Mouse (Mus musculus): ENCODE measurements around the gene Nin. TPM values are rescaled to one million over a fixed set of nuclear protein-coding genes. Genes with fewer than 3 reads are reported as not detected.
"Not testable (repeated sequence)": the region's sequence is repeated elsewhere in the genome, so short reads cannot be mapped to it uniquely, and the experiment has no call there.

Nin gene
- 3.2 and 5.2 TPM in 2 replicates for polyA plus RNA-seq (2012; ENCODE audit: insufficient read depth, insufficient read length, missing spikeins)

DNA sequence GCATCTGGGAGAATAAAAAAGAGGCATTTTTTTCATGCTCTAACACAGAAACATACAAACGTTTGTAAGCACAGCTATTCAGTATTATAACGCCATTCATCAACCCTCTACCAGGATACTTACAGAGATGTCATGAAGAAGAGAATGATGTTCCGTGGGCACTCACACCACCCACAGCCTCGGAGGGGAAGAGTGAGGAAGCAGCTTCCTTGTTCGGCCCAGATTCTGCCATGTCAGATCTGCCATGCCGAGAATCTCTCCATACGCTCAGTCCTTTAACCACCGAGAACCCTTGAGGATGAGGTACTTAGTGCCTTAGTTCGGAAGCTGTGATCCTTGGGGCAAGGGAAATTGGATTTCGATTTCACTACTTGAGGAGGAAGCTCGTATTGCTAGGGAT lies at the start of gene Nin:
Gene Nin, minus strand, starts transcription at position 367 of the 400 bp plus-strand sequence.
- Histone ChIP-seq H3K4me1 (ENCODE audit: control insufficient read depth, insufficient read depth, insufficient read length, low read length) (peaks cover 8% of the 10 kb centered on the region; the same call in 1 of the 2 replicates), H3K27ac (replicated peaks; ENCODE audit: low read depth, low read length) (no peak within 1 kb of the TSS)

DNA sequence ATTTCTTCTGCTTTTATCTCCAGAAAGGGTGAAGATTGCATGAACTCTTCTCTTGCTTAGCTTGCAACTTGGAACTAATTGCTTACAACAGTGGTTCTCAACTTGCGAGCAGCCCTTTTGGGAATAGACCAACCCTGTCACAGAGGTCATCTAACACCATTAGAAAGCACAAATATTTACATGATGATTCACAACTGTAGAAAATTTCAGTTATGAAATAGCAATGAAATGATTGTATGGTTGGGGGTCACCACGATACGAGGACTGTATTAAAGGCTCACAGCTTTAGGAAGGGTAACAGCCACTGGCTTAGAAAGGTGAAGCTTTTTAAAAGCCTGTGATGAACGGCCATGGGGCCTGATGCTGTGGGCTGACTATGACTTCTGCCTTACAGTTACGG lies 47.5 kb upstream of the Nin start:
- Histone ChIP-seq H3K4me1 (ENCODE audit: control insufficient read depth, insufficient read depth, insufficient read length, low read length) (no peaks in the 10 kb centered on the region), H3K27ac (replicated peaks; ENCODE audit: low read depth, low read length) (no peak overlapping the region), H3K4me3 (ENCODE audit: insufficient read depth, low read depth, low read length) (no peak overlapping the region)

More for the DNA sequence above, at the start of gene Nin:
- 0 out of 2 replicates have a peak within 1 kb of the TSS, but pooled peaks have one; percentile 96 for H3K4me3 ChIP-seq (ENCODE audit: insufficient read depth, low read depth, low read length)

DNA sequence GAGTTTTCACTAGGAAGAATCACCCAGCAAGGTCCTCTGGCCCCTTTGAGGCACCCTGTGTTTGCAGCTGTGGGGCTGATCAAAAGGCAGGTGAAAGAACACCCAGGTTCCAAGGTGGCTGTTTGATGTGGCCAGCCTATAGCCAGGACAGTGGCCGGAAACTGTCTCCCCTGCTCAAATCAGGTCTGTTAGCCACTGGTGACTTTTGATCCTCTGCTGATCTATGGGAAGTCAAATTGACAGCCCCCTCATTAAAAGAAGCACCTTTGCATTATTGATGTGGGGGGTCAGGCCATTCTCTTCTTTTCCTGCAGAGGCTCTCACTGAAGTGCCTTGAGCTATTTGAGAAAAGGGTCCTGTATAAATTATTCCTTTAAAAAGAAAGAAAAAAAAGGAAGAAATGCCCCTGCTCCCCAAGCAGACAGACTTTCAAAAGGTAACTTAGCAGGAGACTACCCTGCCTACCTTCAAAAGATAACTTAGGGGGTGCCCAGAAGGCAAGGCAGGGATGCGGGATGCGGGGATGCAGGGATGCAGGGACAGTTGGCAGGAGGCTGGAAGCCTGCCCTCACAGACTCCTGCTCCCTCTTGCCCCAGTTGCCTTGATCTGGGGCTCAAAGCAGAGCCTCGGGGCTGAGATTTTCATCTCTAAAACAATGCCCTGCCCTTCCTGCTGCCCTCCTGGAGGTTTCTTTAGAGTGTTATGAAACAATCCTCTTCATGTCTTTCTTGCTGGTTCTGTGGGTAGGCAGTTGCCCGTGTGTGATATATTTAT lies 44.0 kb upstream of the Nin start:
- Histone ChIP-seq H3K4me3 (ENCODE audit: insufficient read depth, low read depth, low read length) (no peak overlapping the region), H3K4me1 (ENCODE audit: control insufficient read depth, insufficient read depth, insufficient read length, low read length) (no peaks in the 10 kb centered on the region), H3K27ac (replicated peaks; ENCODE audit: low read depth, low read length) (no peak overlapping the region)

DNA sequence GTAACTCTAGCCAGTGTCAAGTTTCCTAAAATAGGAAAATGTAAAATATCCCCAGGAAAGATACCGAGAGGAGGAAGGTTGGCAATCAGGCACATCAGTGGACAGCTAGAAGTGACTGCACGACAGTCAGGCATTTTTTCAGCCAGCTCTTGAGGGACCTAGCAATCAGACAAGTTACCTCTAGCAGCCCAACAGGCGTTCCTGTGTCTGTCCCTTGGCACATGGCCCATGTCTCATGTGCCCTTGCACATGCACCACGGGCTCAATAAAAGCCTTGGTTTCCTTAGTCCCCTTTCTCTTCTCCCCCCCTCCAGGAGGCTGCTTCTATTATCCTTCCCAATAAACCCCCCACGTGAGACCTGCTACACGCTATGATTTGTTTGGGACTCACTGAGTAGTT lies 42.7 kb upstream of the Nin start:
- Histone ChIP-seq H3K4me1 (ENCODE audit: control insufficient read depth, insufficient read depth, insufficient read length, low read length) (no peaks in the 10 kb centered on the region), H3K27ac (replicated peaks; ENCODE audit: low read depth, low read length) (no peak overlapping the region), H3K4me3 (ENCODE audit: insufficient read depth, low read depth, low read length) (no peak overlapping the region)

DNA sequence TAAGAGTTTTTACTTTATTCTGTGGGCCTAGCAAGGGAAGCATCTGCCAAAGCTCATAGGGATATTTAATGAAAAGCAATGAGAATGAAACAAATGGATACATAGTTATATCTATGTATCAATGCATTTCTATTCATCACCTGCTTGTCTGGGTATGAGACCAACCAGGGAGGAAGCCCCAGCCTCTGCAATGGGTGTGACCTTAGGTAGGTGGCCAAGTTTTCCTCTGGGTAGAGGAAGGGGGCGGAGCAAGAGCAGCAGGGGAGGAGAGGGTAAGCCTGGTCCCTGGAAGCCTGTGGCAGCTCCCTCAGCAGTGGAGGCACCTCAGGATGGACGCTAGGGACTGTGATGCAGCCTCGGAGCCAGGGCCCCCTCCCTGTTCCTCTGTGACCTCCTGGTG lies 40.3 kb upstream of the Nin start, which contains the start of gene Abhd12b:
Gene Abhd12b, plus strand, starts transcription at position 301 of the 400 bp plus-strand sequence.
- peaks cover 2% of the 10 kb centered on the region; the same call in 1 of the 2 replicates for H3K4me1 ChIP-seq (ENCODE audit: control insufficient read depth, insufficient read depth, insufficient read length, low read length)
- H3K27ac ChIP-seq (replicated peaks; ENCODE audit: low read depth, low read length), result no peak within 1 kb of the TSS
- no peak within 1 kb of the TSS for H3K4me3 ChIP-seq (ENCODE audit: insufficient read depth, low read depth, low read length)

DNA sequence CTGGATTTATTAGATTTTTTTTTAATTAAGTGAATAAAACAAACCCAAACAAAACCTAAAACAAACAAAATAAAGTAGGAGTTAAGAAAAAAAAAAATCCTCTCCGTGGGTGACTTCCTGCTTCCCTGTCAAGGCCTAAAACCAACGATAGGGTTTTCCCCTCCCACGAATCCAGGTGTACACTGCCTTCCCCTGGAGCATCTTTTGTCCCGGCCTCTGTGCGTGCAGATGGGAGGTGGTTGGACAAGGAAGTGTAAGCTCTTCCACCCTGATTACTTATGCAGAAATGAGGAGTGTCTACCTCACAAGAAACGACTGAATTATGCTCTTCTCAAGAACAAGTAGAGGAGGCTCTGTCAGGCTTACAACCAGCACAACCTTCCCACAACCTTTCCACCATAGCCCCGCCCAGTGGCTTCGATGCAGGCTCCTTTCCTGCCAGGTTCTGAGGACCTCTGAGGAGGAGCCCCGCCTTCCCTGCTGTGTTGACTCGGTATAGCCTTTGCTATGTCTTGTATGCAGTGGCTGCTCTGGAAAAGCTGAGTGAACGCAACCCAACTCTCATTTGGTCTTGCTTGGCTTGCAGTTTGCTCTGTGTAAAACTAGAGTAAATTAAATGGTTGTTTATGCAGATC lies 35.2 kb upstream of the Nin start:
- H3K27ac ChIP-seq (replicated peaks; ENCODE audit: low read depth, low read length), result no peak overlapping the region
- peaks cover 2% of the 10 kb centered on the region; the same call in 1 of the 2 replicates for H3K4me1 ChIP-seq (ENCODE audit: control insufficient read depth, insufficient read depth, insufficient read length, low read length)
- peak overlapping the region; percentile 23; the same call in 1 of the 2 replicates for H3K4me3 ChIP-seq (ENCODE audit: insufficient read depth, low read depth, low read length)

DNA sequence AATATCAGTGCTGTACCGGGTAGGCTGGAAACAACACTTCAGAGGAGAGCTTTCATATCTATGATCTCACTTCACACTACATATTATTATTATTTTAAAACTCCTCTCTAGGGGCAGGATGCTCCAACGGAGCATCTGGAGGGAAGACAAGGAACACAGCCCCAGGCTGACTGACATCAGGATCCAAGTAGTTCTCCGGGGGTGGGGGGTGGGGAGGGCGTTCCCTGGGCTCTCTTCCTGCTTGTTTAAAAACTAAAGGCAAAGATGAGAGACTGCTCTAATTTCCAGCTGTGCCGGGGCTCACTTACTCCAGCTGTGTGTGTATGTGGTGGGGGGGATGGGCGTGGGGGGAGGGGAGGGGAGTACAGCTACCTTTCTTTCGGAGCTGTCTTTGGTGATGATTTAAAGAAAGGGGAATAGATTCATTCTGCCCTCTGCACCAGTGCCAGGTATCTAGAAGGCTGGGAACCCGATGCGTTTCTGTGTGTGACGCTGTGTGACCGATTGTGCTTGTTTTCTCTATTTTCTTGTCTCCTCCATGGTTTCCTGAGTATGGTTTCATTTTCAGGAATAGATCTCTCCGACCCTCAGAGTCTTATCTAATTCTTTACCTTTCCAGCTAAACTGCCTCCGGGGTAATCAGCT lies 34.6 kb upstream of the Nin start:
- H3K27ac ChIP-seq (replicated peaks; ENCODE audit: low read depth, low read length), result no peak overlapping the region
- peak overlapping the region; percentile 51 for H3K4me3 ChIP-seq (ENCODE audit: insufficient read depth, low read depth, low read length)
- peaks cover 2% of the 10 kb centered on the region; the same call in 1 of the 2 replicates for H3K4me1 ChIP-seq (ENCODE audit: control insufficient read depth, insufficient read depth, insufficient read length, low read length)

DNA sequence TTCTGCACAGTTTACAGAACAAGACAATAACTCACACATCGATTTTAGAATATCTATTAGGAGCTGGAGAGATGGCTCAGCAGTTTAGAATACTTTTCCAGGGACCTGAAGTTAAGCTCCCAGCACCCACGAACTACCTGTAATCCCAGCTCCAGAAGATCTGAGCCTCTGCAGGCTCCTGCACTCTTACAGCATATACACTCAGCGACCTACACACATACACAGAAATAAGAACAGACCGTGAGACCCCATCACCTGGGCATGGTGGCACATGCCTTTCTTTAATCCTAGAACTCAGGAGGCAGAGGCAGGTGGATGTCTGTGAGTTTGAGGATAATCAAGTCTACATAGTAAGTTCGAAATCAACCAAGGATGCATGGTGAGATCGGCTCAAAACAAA lies 32.1 kb upstream of the Nin start:
- Histone ChIP-seq H3K4me1 (ENCODE audit: control insufficient read depth, insufficient read depth, insufficient read length, low read length) (peaks cover 2% of the 10 kb centered on the region; the same call in 1 of the 2 replicates), H3K27ac (replicated peaks; ENCODE audit: low read depth, low read length) (no peak overlapping the region), H3K4me3 (ENCODE audit: insufficient read depth, low read depth, low read length) (no peak overlapping the region)

DNA sequence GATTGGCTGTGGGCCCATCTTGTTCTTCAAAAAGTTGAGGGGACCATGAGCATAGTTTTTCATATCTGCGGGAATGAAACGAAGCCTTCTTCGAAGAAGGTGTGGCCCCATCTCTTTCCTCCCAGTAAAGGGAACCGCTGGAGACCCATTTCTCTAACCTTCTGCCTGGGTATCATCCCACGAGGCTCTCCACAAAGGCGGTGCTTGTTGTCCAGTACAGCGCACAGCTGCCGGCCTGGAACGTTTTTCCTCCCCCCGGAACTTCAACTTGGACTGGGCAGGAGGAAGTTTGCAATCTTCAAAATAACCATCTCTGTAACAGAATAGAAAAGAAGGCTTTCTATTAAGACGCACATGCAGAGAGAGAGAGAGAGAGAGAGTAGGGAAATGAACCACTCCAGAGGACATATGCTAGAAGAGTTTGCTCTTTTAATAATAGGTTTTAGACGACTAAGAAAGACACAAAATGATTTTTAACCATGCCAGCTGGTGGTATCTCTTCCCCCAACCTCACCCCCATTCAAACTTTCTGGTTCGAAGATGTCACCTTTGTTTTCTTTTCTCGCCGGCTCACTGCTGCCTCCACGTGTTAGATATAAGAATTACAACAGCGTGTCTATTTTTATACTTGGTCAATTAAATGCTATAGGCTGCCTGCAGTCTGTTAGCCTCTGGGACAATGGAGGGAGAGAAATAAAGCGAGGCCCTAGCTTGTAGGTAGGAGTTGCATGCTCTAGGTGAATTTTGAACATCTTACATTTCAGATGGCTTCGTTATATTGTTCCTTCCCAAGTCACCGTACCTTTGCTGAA lies 31.3 kb upstream of the Nin start:
- Histone ChIP-seq H3K27ac (replicated peaks; ENCODE audit: low read depth, low read length) (0 out of 2 replicates have a peak overlapping the region, but pooled peaks have one; percentile 2), H3K4me1 (ENCODE audit: control insufficient read depth, insufficient read depth, insufficient read length, low read length) (peaks cover 2% of the 10 kb centered on the region; the same call in 1 of the 2 replicates), H3K4me3 (ENCODE audit: insufficient read depth, low read depth, low read length) (no peak overlapping the region)

DNA sequence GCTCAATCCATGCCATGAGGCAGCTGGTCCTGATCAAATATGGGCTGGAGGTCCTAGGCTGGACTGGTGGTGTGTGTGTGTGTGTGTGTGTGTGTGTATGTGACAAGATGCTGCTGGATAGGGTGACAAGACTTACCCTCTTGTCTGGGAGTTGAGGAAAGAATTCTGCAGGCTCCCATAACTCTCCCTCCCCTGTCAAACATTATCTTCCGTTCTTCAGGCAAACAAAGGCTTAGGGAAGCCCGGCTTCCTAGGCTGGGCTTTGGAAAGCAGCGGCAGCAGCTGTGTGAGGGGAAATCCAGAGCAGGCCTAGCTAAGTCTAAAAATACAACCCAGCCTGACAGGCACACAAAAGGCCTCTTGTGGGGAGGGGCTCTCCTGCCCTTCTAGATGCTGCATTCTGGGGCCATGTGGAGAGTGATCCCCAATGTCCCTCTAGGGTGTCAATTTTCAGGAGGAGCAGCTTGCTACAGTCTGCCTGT lies 30.6 kb upstream of the Nin start:
- H3K27ac ChIP-seq (replicated peaks; ENCODE audit: low read depth, low read length), result peak overlapping the region; percentile 41; the same call in 1 of the 2 replicates
- H3K4me3 ChIP-seq (ENCODE audit: insufficient read depth, low read depth, low read length); H3K4me1 ChIP-seq (ENCODE audit: control insufficient read depth, insufficient read depth, insufficient read length, low read length): not testable (repeated sequence)

DNA sequence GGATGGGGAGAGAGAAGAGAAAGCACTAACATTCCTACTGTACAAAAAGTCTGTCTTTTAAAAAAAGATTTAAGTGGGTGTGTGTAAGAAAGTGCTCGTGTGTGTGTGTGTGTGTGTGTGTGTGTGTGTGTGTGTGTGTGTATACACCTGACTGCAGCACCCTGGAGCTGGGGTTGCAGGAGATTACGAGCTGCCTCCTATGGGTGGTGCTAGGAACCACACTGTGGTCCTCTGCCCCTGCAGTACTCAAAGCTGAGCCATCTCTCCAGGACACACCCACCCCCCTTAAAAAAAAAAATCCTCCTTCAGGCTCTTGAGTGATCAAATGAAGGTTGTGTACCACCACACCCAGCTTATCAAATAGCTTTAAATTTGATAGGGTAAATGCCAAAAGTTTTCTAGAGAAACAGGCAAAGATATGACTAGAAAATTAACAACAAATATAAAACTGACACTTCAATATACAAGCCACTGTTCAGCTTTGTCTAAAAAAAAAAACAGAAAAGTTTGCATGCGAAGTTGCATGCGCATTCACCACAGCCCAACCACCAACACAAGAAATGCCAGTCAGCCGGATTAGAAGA lies 27.6 kb upstream of the Nin start:
- H3K27ac ChIP-seq (replicated peaks; ENCODE audit: low read depth, low read length), result no peak overlapping the region
- H3K4me3 ChIP-seq (ENCODE audit: insufficient read depth, low read depth, low read length), result no peak overlapping the region
- no peaks in the 10 kb centered on the region for H3K4me1 ChIP-seq (ENCODE audit: control insufficient read depth, insufficient read depth, insufficient read length, low read length)

DNA sequence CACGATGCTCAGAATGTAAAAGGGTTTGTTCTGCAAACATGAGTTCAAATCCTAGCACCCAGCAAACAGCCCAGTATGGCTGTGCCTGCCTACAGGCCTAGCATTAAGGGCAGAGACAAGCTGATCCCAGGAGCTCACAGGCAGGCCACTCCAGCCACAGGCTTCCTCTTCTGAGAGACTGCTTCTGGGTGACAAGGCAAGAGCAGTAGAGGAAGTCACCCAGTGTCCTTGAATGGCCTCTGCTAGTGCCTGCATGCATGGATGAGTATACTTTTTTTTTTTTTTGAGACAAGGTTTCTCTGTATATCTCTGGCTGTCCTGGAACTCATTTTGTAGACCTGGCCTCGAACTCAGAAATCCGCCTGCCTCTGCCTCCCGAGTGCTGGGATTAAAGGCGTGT lies 27.0 kb upstream of the Nin start:
- H3K27ac ChIP-seq (replicated peaks; ENCODE audit: low read depth, low read length), result no peak overlapping the region
- no peak overlapping the region for H3K4me3 ChIP-seq (ENCODE audit: insufficient read depth, low read depth, low read length)

DNA sequence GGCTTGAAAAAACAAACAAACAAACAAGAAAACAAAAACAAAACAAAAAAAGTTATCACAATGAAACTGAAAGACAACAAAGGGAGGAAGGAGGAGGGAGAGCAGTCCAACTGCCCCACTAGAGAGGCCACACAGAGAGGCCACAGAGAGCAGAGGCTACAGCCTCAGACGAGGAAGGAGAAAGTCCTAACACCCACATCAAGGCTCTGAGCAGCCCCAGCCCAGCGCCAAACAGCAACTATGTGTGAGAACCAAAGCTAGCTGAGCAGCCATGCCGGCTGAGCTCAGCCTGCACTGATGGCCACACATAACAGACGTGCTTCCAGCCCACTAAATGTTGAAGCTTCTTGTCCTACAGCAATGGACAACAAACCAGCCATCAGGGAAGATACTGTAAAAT lies 26.4 kb upstream of the Nin start:
- no peak overlapping the region for H3K4me3 ChIP-seq (ENCODE audit: insufficient read depth, low read depth, low read length)
- H3K27ac ChIP-seq (replicated peaks; ENCODE audit: low read depth, low read length), result no peak overlapping the region
- H3K4me1 ChIP-seq (ENCODE audit: control insufficient read depth, insufficient read depth, insufficient read length, low read length), result no peaks in the 10 kb centered on the region

More for the DNA sequence above, 27.0 kb upstream of the Nin start:
- no peaks in the 10 kb centered on the region for H3K4me1 ChIP-seq (ENCODE audit: control insufficient read depth, insufficient read depth, insufficient read length, low read length)

DNA sequence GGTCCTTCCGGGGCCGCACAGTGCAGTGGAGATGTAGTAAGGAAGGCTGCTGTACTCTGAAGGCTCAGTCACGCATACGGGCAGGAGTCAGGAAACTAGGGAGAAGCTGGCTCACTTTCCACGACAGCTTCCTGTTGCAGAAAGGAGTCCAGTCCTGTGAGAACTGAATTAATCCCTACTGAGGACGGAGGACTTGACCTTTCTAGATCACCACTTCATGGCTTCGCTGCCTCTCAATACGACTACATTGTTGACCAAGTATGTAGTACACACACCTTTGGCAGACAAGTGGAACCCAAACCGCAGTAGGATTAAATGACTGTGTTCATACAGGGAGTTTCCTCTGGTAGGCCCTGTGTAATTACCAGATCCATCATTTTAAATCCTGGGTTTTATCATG lies 24.1 kb upstream of the Nin start:
- H3K27ac ChIP-seq (replicated peaks; ENCODE audit: low read depth, low read length), result no peak overlapping the region
- H3K4me1 ChIP-seq (ENCODE audit: control insufficient read depth, insufficient read depth, insufficient read length, low read length), result no peaks in the 10 kb centered on the region
- H3K4me3 ChIP-seq (ENCODE audit: insufficient read depth, low read depth, low read length), result no peak overlapping the region
